27 mouse cellular contexts compared by ENCODE assay signal in the genomic region with DNA sequence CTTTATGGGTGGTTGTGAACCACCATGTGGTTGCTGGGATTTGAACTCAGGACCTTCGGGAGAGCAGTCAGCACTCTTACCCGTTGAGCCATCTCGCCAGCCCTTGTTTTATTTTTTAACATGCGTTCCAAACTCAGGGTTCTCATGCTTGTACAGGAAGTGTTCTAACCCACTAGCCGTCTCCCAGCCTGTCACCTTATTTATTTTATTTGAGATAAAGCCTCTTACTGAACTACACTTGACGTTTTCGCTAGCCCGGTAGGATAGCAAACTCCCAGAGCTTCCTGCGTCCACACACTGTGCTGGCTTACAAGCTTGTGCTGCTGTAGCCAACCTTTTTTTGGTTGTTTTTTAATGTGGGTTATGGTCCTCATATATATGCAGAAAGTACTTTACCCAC. TPM values are rescaled to one million over a fixed set of nuclear protein-coding genes. Genes with fewer than 3 reads are reported as not detected.
A peak's percentile ranks its signal among the peaks of the same experiment; 100 is the strongest.
DNase-seq lines count a peak whose midpoint lies in the region; ATAC-seq and TF ChIP-seq lines count a peak whose summit lies in the region.
"Had no signal": no experiment of that assay in that cellular context is flagged by ENCODE, and none has a peak within 500 bp of the region (broad histone marks: within the 10 kb centered on the region; RNA-seq: fewer than 3 reads in every experiment).

No protein-coding gene starts in this region.

- 21% methylated on average over 9 of the region's 9 CpGs for WGBS in lung, embryonic 16.5 days

- no peaks in the 10 kb centered on the region for H3K27me3 ChIP-seq in lung, embryonic 16.5 days (ENCODE audit: control insufficient read depth, insufficient read depth, low read depth, low read length)
- H3K27me3 ChIP-seq: embryonic facial prominence, embryonic 13.5 days; embryonic facial prominence, embryonic 15.5 days; forebrain, embryonic 12.5 days had no signal

- DNase-seq in layer of hippocampus, adult 2 months (ENCODE audit: low spot score in 2 of 2) = no peak
- DNase-seq in layer of hippocampus, adult 18-20 months (ENCODE audit: low spot score in 2 of 2) = no peak
- DNase-seq in lung, postnatal 14 days = no peak
- DNase-seq in lung, postnatal 25 days (ENCODE audit: low spot score) = peak; percentile 14
- DNase-seq in lung, postnatal 10 days = no peak
- DNase-seq in lung, postnatal 36 days = peak; percentile 28
- DNase-seq: adrenal gland, adult 2 months; adrenal gland, postnatal 10 days; adrenal gland, postnatal 25 days; cerebellum, adult 11 months; cerebellum, adult 18-20 months; cerebellum, adult 8-10 months; cerebellum, adult 9-11 months; cerebellum, postnatal 14 days; cerebellum, postnatal 36 days; embryo, embryonic 11 days had no signal

- H3K4me3 ChIP-seq in layer of hippocampus, adult 2 months = no peak overlapping the region
- H3K4me3 ChIP-seq in lung, embryonic 16.5 days (ENCODE audit: low read length) = no peak overlapping the region
- H3K4me3 ChIP-seq: embryonic facial prominence, embryonic 13.5 days; embryonic facial prominence, embryonic 15.5 days; erythroblast, embryonic 14.5 days; forebrain, embryonic 10.5 days; forebrain, embryonic 12.5 days had no signal

- H3K4me1 ChIP-seq in lung, embryonic 16.5 days (replicated peaks; ENCODE audit: control insufficient read depth, insufficient read depth, low read length) = peaks cover 2% of the 10 kb centered on the region; the same call in 1 of the 2 replicates
- H3K4me1 ChIP-seq: embryonic facial prominence, embryonic 13.5 days; embryonic facial prominence, embryonic 15.5 days; forebrain, embryonic 10.5 days; forebrain, embryonic 12.5 days had no signal

- H3K27ac ChIP-seq in layer of hippocampus, adult 2 months = no peak overlapping the region
- no peak overlapping the region for H3K27ac ChIP-seq in lung, embryonic 16.5 days (ENCODE audit: low read length)
- H3K27ac ChIP-seq: embryonic facial prominence, embryonic 13.5 days; embryonic facial prominence, embryonic 15.5 days; forebrain, embryonic 10.5 days; forebrain, embryonic 12.5 days had no signal

- H3K4me2 ChIP-seq in lung, embryonic 16.5 days (ENCODE audit: low read depth, low read length) = no peak overlapping the region
- H3K4me2 ChIP-seq: embryonic facial prominence, embryonic 13.5 days; embryonic facial prominence, embryonic 15.5 days; forebrain, embryonic 12.5 days had no signal

- no peaks in the 10 kb centered on the region for H3K36me3 ChIP-seq in lung, embryonic 16.5 days (ENCODE audit: control insufficient read depth, insufficient read depth, low read length)
- H3K36me3 ChIP-seq: embryonic facial prominence, embryonic 13.5 days; embryonic facial prominence, embryonic 15.5 days; forebrain, embryonic 10.5 days; forebrain, embryonic 12.5 days had no signal

- peak; percentile 23; the same call in 1 of the 2 replicates for TF ChIP-seq CTCF in layer of hippocampus, adult 2 months (conservative IDR thresholded peaks at IDR 0.05)

- peak; percentile 38; the same call in 1 of the 2 replicates for ATAC-seq in lung, embryonic 16.5 days (ENCODE audit: low read depth)
- ATAC-seq in activated CD4-positive, CD25-positive, alpha-beta regulatory T cell, adult 4 months = no peak
- ATAC-seq: forebrain, embryonic 14.5 days; forebrain, embryonic 16.5 days had no signal

- no peaks in the 10 kb centered on the region for H3K9me3 ChIP-seq in lung, embryonic 16.5 days (ENCODE audit: control insufficient read depth, low read length)
- H3K9me3 ChIP-seq: embryonic facial prominence, embryonic 13.5 days; embryonic facial prominence, embryonic 15.5 days; forebrain, embryonic 10.5 days; forebrain, embryonic 12.5 days had no signal

- no peak overlapping the region for H3K9ac ChIP-seq in lung, embryonic 16.5 days (ENCODE audit: low read length)
- H3K9ac ChIP-seq: embryonic facial prominence, embryonic 13.5 days; embryonic facial prominence, embryonic 15.5 days; forebrain, embryonic 12.5 days had no signal

RNA-seq across cellular contexts. Expression of a gene that starts 26.5 kb away (rescaled TPM):
- total RNA-seq in layer of hippocampus, adult 2 months (2021) = 10 to 100 TPM; 36.3 to 40.7 TPM
- total RNA-seq in layer of hippocampus, adult 18-20 months (2021) = 10 to 100 TPM; 38.1 to 43.7 TPM
- polyA plus RNA-seq in lung, embryonic 16.5 days (2015; fragmentation: Nextera tagmentation; extraction: Ambion mirVana) = 13.9 and 16.1 TPM in 2 replicates
- 10 to 100 TPM; 10.8 to 15.5 TPM for polyA plus RNA-seq in activated CD4-positive, CD25-positive, alpha-beta regulatory T cell, adult 4 months (2017; shearing (Covaris generic))

RNA-seq across cellular contexts. Expression of a gene that starts 33.5 kb away (rescaled TPM):
- total RNA-seq in layer of hippocampus, adult 2 months (2021) = 1 to 10 TPM; 9.1 TPM
- total RNA-seq in layer of hippocampus, adult 18-20 months (2021) = 1 to 10 TPM; 8.2 to 8.8 TPM
- polyA plus RNA-seq in lung, embryonic 16.5 days (2015; fragmentation: Nextera tagmentation; extraction: Ambion mirVana) = 8.4 and 9.8 TPM in 2 replicates
- 1 to 10 TPM; 8.6 to 9.9 TPM for polyA plus RNA-seq in activated CD4-positive, CD25-positive, alpha-beta regulatory T cell, adult 4 months (2017; shearing (Covaris generic))
- total RNA-seq: MEL had no signal
- polyA plus RNA-seq: C2C12; erythroblast, embryonic 14.5 days had no signal

Comparison
In these comparisons a context has a peak if more than half of its experiments do, and no peak if none do; other contexts are left out.
1. DNase-seq: peak in lung, postnatal 25 days (single experiment) and lung, postnatal 36 days (single experiment); none in layer of hippocampus, adult 2 months (0 of 2), layer of hippocampus, adult 18-20 months (0 of 2), lung, postnatal 14 days (single experiment) and lung, postnatal 10 days (single experiment).